Mouse (Mus musculus) fat pad, adult 2 months (tissue): ENCODE data around the gene Samd8.

ENCODE experiments used
- DNase-seq: peaks from one replicate; pipeline ENCODE4 v3.0.0-alpha.2; 2011; ENCODE audit warnings: low read depth, low spot score; ENCODE audit errors: extremely low read depth

Samd8 gene

DNA sequence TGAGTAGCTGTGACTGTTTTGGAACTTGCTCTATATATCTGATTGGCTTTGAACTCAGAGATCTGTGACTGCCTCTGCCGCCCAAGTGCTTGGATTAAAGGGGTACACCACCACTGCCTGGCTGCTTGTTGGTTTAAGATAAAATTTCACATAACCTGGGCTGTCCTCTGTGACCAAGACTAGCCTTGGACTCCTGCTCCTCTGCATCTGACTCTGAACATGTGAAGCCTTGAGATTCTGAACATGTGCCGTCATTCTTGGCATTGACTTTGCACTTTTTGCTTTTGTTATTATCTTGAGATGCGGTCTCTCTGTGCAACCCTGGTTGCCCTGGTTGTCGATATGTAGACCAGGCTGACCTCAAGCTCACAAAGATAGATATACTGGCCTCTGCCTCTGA is 41.4 kb downstream of the Samd8 start:
- no peak for DNase-seq

DNA sequence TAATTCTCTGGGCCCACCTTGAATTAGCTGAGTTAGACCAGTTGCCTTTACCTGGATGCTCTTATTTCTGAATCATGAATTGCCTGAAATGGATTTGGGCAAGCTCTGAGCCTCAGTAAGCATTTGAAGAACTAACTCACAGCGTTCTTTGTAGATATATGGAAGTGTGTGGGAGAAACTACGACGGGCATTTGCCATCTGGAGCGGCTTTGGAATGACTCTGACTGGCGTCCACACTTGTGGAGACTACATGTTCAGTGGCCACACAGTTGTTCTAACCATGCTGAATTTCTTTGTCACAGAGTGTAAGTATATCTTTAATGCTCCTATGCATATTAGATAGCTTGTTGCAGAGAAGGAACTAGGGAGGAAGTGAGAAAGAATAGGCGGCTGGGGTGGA is 41.9 kb downstream of the Samd8 start:
- DNase-seq = no peak

DNA sequence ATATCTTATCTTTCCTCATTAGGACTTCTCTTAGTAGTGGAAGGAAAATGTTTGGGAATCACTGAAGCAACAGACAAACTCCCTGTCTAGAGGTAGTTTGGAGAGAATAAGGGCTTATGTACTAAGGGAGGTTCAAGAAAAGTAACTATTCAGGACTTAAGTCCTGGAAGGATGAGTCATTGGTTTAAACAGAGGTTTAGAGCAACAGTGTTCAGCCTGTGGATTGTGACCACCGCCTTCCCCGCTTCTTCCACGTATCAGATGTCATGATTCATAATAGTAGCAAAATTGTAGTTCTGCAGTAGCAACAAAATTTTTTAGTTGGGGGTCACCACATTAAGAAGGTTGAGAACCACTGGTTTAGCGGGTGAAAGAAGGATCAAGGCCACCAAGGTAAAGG is 50.3 kb downstream of the Samd8 start:
- DNase-seq = no peak

DNA sequence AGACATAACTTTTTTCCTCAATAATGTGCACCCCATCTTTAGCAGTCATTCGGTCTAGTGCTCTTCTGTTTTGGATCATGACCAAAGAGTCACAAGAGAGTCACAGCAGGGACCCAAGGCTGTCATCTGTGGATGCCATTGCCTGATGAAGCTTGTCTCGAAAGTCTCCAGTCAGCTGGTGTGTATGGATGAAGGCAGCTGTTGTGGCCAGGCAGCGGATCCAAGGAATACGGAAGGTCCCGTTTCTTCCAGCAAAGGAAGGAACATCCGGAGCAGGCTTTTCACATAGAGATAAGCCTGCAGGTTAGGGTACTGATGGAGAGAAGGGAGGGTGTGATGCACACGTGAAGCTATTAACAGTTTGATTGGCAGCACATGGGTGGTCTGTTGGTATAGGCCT is 51.3 kb downstream of the Samd8 start:
- DNase-seq = no peak

DNA sequence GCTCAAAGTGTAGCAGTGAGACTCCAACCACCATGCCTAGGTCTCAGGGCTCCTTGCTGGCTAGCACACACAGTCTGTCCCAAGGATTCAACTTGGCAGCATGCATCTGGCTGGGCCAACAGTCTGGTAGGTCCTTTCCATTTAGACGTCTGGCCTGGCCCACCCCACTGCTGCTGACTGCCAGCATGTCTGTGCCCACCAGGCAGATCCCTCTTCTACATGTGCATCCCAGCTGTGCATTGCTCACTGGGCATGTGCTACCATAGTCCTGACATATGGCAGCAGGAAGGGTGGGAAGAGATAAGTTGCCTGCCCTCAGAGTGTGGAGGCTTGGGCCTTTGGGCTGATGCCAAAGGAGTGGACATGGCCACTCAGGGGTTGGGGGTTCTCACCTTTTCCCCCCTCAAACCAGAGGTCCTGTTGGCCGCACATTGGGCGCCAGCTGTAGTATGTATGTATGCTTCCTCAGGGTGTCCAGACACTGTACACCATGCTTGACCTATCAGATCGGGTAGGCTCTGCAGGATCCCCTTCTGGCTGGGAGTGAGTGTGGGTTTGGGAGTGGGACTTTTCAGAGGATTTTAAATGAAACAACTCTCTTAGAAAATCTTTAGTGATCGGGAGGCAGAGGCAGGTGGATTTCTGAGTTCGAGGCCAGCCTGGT is 52.3 kb downstream of the Samd8 start:
- DNase-seq = no peak

DNA sequence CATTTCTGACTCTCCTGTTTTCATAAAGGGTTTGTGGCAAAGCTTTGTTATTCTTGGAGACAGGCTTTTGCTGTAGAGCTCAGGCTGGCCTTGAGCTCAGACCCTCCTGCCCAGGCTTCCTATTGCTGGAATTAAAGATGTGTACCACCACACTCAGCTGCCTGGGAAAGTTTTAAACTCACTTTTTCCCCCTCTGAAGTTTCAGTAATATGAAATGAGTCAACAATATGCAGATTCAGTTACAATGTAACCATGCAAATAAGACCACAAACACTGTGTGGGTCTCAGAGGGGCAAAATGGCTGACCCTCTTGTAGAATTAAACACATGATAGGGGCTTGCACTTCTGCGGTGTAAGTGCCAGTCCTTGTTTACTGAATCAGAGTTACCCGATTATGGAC is 55.9 kb downstream of the Samd8 start:
- DNase-seq = no peak

DNA sequence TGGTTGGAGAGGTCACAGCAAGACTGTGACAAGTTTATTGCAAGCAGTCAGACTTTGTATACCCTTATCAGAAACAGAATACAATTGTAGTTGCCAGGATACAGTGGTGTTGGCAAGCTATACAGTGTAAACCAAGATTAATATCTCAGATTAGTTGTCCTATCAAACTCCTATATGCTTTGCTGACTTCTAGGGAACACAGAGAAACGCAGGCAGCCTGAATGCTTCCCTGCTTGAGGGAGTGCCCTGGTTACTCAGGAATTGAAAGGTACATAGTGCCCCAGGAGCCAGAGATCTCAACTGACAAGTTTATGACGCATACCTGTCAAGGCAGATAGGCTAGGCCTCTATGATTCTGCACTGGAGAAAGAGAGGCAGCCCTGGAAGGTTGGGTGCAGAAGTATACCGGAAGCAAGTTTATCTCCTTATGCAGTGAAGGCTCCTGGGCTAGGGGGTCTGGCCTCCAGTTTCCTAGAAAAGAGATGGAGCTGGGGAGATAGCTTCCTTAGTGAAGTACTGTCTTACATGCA is 56.4 kb downstream of the Samd8 start:
- no peak for DNase-seq

DNA sequence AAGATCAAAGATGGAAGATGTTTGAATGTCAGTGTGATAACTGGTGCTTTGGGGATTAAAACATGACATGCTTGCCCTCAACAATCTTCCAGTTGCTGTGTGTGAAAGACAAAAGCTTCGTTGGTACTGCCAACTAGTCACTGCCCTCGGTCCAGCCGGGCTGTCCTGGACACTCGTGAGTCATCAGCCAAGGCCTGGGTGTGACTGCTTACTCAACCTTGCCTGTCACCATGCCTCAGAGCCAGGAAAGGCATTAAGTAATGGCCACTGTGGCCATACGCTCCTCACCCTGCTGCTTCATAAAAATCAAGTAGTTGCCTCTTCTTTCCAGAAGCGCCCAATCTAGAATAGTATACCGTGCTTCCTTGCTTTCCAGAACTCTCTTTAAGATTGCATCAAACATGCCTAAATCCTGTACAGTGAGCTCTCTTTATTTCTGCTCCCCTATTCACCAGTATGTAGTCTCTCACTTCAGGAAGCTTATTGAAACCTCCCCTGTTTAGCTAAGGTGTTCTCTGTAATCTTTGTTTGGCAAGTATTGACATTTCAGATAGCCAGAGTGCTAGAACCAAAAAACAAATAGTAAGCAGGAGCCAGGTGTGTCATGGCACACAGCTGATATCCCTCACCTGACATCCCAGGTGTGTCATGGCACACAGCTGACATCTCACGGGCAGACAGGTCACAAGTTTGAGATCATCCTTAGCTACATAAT is 58.0 kb downstream of the Samd8 start:
- DNase-seq = no peak

DNA sequence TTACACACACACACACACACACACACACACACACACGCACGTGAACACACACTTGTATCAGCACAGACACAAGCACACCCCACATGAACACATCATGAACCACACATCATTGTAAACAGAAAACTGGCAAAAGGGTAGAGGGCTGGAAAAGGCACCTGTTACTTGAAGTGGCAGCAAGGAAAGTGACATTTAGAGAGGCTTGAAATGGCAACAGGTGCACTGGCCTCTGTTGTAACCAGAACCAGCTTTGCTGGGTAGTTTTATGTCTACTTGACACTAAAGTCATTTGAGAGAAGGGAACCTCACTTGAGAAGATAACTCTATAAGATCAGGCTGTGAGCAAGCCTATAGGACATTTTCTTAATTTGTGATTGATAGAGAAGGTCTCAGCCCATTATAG is 59.1 kb downstream of the Samd8 start:
- DNase-seq = no peak

DNA sequence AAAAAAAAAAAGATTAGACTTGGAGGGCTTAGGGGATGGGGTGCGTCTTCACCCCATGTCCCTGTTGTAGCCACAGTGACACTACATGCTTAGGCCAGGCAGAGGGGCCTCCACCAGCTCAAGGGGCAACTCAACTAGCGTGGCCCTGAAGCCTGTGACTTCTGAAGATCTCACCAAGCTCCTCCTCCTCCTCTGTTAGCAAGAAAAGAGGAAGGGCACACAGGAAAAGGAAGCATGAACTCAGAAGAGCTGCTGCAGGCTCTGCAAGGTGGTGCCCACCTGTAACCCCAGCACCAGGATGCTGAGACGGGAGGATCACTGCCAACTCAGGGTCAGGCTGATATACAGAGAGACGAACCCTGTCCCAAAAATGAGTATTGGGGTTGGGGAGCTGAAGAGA is 61.0 kb downstream of the Samd8 start:
- no peak for DNase-seq

DNA sequence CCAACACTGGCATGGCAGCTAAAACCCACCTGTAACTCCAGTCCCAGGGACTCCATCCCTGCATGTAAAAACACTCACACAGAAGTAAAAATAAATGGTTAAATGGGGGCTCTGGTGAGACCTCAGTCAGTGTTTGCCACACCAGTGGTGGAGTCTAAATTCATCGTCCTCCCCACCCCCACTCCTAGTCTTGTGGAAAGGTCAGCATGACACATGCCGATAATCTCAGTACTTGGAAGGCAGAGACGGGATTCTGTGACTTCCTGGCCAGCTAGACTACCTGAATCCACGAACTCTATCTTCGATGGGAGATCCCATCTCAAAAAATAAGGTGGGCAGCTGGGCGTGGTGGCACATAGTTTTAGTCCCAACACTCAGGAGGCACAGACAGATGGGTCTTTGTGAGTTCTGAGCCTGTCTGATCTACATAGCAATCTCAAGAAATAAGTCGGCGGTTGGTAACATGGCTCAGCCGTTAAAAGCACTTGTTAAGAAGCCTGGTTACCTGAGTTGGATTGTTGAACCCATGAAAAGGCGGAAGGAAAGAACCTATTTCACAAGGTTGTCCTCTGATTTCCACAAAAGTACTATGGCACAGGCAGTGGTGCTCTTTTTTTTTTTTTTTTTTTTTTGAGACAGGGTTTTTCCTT is 61.5 kb downstream of the Samd8 start:
- DNase-seq = no peak

DNA sequence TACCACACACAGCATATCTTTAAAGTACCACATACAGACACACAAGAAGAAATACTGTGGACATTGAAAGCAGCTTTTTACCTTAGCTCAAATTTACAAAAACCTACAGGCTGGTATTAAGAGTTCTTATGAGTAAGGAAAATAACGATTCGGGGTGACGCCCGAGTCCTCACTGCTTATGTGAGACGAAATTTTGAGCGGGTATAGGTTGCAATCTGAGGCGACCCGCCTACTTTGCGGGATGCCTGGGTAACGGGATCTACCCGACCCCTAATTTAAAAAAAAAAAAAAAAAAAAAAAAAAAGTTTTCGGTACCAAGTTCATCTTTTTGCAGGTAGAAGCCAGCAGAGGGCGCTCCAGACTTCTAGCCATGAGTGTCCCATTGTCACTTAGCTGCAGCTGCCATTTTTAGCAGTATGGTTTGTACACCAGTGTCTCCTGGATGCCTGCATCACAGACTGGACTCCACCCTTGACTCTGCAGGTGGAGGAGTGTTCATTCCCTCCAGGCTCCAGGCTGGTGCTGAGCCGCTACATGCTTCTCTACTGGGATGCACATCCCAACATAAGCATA is 62.3 kb downstream of the Samd8 start:
- DNase-seq = no peak

DNA sequence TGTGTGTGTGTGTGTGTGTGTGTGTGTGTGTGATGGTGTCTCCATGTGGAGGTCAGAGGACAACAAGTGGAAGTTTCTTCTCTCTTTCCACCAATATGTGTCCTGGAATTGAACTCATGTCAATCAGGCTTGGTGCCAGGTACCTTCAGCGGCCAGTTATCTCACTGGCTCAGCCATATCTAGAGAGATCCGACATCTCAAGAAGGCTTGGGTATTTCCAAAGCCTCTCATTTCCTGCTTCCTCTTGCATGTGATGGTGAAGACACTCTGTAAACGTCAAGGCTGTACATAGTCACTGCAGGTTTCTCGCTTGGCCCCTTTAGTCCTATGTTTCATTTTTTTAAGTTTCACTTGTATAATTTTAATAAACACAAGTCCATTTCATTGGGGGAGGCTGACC is 62.9 kb downstream of the Samd8 start:
- no peak for DNase-seq

DNA sequence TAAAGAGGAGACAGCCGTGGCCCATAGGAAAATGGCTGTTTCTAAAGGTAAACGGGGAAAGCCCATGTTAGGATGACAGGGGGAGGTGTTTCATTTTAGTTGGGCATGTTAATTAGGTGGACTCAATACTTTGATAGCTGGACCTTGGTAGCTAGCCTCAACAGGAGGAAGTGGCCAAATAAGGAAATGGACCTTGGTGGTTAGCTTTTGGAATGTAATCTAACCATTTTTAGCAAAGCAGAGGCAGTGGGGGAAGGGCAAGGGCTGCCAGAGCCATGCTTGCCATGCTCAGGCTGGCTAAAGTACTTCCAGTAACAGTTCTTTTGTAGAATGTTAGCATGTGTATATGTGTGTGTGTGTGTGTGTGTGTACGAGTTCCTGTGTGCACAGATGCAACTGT is 63.5 kb downstream of the Samd8 start:
- DNase-seq = no peak

DNA sequence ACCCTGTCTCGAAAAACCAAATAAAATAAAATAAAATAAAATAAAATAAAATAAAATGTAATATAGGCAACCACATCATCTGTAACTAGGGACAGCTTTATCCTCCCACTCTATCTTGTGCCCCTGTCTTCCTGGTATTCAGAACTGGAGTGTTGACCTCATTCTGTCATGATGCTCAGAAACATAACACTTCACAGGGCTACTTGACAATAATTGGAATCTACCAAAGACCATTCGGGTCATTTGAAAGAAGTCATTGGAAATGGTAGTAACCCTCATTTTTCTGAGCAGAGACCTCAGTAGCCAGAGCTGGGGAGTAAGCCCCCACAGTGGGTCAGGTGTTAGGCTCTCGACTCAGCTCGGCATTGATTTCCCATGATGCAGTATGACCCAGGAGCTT is 64.3 kb downstream of the Samd8 start:
- no peak for DNase-seq

DNA sequence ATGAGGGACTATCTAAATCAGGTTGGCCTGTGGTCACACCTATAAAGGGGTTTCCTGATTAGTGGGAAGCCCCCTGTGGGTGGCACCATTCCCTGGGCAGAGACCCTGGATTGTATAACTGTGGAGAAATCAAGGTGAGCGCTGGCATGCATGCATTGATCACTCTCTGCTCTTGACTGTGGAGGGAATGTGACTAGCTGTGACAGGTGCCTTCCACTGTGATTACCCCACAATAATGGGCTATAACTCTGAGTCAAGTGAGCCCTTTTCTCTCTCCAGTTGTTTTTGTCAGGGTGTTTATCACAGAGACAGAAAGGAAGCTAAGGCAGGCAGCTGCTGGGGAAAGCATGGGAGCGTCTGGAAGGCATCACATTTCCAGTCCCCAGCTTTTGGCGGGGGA is 65.9 kb downstream of the Samd8 start:
- no peak for DNase-seq

DNA sequence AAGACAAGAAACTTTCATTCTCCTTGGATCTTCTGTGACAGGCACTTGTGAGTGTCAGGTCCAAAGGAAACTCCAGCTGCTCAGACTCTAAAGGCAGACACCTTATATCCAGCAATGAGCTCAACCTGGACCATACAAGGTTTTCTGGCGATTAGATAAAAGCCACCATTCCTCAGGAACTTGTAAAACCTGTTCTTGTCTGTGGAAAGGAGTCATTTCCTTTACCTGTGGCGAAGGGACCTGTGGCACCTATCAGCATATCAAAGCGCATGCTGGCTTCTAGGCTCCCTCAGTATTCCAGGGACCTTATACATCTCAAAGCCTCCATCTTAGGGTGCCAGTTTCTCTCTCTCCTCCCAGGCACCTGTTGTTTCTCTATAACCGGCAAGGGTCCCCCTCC is 67.1 kb downstream of the Samd8 start:
- DNase-seq = no peak

DNA sequence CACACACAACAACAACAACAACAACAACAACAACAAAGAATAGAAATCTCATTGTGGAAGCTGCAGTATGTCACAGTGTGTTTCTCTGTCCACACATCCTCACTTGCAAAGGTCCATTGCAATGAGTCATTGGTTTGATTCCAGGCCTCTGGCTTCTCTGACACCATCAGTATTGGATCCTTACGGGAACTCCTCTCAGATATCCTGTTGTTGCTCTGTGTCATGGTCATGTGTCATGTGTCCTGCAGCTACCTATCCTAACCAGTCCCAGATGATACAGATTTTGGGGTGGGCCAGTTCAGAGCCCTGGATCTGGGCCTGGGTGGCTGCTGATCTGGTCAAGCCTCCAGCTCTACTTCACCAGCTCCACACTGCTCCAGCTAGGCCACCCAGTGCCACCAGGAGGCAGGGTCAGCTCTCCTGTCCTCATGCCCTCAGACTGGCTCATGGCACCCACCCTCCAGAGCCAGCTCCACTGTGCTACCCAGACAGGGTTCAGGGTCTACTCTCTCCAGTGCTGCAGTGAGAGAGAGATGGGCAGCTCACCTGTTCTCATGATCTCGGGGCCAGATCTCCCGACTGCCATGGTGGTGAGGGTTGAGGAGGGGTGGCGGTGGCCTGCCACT is 70.7 kb downstream of the Samd8 start:
- DNase-seq = no peak

DNA sequence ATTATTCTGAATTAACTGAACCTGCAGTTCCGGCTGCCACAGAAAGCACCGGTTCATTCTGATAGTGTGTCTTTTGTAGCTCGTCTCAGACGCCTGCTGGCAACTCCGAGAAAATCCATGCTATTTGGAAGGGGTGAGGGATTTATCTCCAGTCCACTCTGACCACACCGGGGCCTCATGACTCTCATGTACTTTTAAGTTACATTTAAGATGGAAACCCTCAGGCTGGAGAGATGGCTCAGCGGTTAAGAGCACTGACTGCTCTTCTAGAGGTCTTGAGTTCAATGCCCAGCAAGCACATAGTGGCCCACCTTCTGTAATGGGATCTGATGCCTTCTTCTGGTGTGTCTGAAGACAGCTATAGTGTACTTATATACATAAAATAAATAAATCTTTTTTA is 72.0 kb downstream of the Samd8 start:
- no peak for DNase-seq

DNA sequence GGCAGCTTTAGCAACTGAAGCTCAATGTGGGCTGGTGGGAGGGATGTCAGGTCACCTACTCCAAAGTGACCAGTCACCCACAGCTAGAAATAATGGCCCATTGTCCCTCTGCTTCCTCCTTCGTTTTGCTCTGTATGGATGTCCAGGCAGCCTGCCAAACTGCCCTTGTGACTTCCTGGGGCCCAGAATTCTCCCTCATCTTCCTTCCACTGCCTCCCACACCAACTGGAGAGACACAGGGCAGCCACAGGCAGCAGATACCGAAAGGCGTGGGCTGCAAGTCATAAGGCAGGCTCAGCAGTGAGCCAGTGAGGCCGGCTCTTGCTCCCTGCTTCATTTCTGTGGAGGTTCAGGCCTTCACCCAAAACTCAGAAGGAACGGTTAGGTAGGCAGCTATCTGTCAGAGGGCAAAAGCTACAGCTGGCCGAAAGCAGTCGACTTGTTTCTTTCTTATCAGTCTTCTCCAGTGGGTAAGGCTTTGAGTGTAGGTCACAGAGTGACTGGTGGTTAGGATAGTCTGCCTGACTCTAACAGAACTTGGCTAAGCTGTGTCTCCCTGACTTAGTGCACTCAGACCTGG is 72.6 kb downstream of the Samd8 start:
- no peak for DNase-seq

DNA sequence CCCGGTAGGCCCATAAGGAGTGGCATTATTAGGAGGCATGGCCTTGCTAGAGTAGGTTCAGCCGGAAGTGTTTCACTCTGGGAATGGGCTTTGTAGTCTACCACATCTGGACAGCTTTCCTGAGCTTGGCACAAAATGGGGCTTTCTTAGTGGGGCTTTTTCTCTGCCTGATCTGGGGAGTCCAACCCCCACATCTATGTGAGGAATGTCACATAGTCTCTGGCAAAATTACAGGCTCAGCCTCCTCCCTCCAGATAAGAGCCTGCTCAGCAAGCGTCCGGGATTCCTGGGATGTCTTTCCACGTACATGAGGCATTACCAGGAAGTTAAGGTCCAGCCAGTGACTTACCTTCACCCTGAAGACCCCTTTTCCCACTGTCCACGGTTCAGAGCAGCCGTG is 73.6 kb downstream of the Samd8 start:
- DNase-seq = no peak
